9 mouse cellular contexts compared by ENCODE assay signal in genomic region chr2:130578148-130578547, GRCm38 (mm10). TPM values are rescaled to one million over a fixed set of nuclear protein-coding genes. Genes with fewer than 3 reads are reported as not detected.
A peak's percentile ranks its signal among the peaks of the same experiment; 100 is the strongest.
DNase-seq lines count a peak whose midpoint lies in the region; ATAC-seq lines count a peak whose summit lies in the region.
"Had no signal": no experiment of that assay in that cellular context is flagged by ENCODE, and none has a peak within 500 bp of the region (broad histone marks: within the 10 kb centered on the region; RNA-seq: fewer than 3 reads in every experiment).

No protein-coding gene starts in this region.

- ATAC-seq in neural tube, embryonic 15.5 days (ENCODE audit: low FRiP score) = no peak
- ATAC-seq in activated CD4-positive, CD25-positive, alpha-beta regulatory T cell, adult 4 months = peak; percentile 49

- peaks cover 86% of the 10 kb centered on the region for H3K27me3 ChIP-seq in neural tube, embryonic 15.5 days (replicated peaks)

- no peaks in the 10 kb centered on the region for H3K36me3 ChIP-seq in neural tube, embryonic 15.5 days

- whole genome bisulfite sequencing in neural tube, embryonic 15.5 days = 5% methylated on average over 11 of the region's 11 CpGs

- peaks cover 31% of the 10 kb centered on the region for H3K4me1 ChIP-seq in neural tube, embryonic 15.5 days

- no peaks in the 10 kb centered on the region for H3K9me3 ChIP-seq in neural tube, embryonic 15.5 days (replicated peaks)

- H3K27ac ChIP-seq in neural tube, embryonic 15.5 days (replicated peaks) = no peak overlapping the region

- DNase-seq in neural tube, embryonic 10.5 days (ENCODE audit: extremely low spot score, low spot score) = peak; percentile 62
- peak; percentile 75 to 76 for DNase-seq in cerebellum, postnatal 36 days
- DNase-seq in kidney, postnatal 10 days = peak; percentile 69
- peak; percentile 68 for DNase-seq in lung, postnatal 10 days
- DNase-seq in spleen, adult 12 weeks (ENCODE audit: low spot score) = peak; percentile 48

- H3K9ac ChIP-seq in neural tube, embryonic 15.5 days (replicated peaks) = no peak overlapping the region

- no peak overlapping the region for H3K4me3 ChIP-seq in neural tube, embryonic 15.5 days (replicated peaks)

- no peak overlapping the region for H3K4me2 ChIP-seq in neural tube, embryonic 15.5 days

RNA-seq across cellular contexts. Expression of gene Oxt, which starts 2.2 kb away (rescaled TPM):
- polyA plus RNA-seq in neural tube, embryonic 15.5 days (2015; fragmentation: Nextera tagmentation; extraction: Ambion mirVana) = not detected in 2 replicates
- polyA plus RNA-seq in activated CD4-positive, CD25-positive, alpha-beta regulatory T cell, adult 4 months (2017; shearing (Covaris generic)) = not detected
- polyA plus RNA-seq: heart, embryonic 16.5 days; stomach, embryonic 14.5 days had no signal

RNA-seq across cellular contexts. Expression of gene Avp, which starts 4.2 kb away (rescaled TPM):
- polyA plus RNA-seq in neural tube, embryonic 15.5 days (2015; fragmentation: Nextera tagmentation; extraction: Ambion mirVana) = not detected in 2 replicates
- polyA plus RNA-seq in activated CD4-positive, CD25-positive, alpha-beta regulatory T cell, adult 4 months (2017; shearing (Covaris generic)) = not detected
- polyA plus RNA-seq: heart, embryonic 16.5 days; stomach, embryonic 14.5 days had no signal

RNA-seq across cellular contexts. Expression of gene Mrps26, which starts 14.6 kb away (rescaled TPM):
- 105 and 107 TPM in 2 replicates for polyA plus RNA-seq in neural tube, embryonic 15.5 days (2015; fragmentation: Nextera tagmentation; extraction: Ambion mirVana)
- 10 to 100 TPM; 25.4 to 31.1 TPM for polyA plus RNA-seq in activated CD4-positive, CD25-positive, alpha-beta regulatory T cell, adult 4 months (2017; shearing (Covaris generic))

RNA-seq across cellular contexts. Expression of gene Fastkd5, which starts 51.7 kb away (rescaled TPM):
- polyA plus RNA-seq in neural tube, embryonic 15.5 days (2015; fragmentation: Nextera tagmentation; extraction: Ambion mirVana) = 9.5 and 10.8 TPM in 2 replicates
- 10 to 100 TPM in 1 of 2 experiments, 1 to 10 TPM in 1; 9.0 to 11.0 TPM for polyA plus RNA-seq in activated CD4-positive, CD25-positive, alpha-beta regulatory T cell, adult 4 months (2017; shearing (Covaris generic))

RNA-seq across cellular contexts. Expression of gene Ubox5, which starts 51.7 kb away (rescaled TPM):
- polyA plus RNA-seq in neural tube, embryonic 15.5 days (2015; fragmentation: Nextera tagmentation; extraction: Ambion mirVana) = 10.0 and 11.3 TPM in 2 replicates
- polyA plus RNA-seq in activated CD4-positive, CD25-positive, alpha-beta regulatory T cell, adult 4 months (2017; shearing (Covaris generic)) = 1 to 10 TPM; 8.4 to 9.0 TPM
